Mouse (Mus musculus): ENCODE measurements around the gene Fggy. TPM values are rescaled to one million over a fixed set of nuclear protein-coding genes. Genes with fewer than 3 reads are reported as not detected.

Gene Fggy
- polyA plus RNA-seq, 1 experiment from 2014 or later = 9.3 TPM

- no peak overlapping the region for H3K4me2 ChIP-seq (ENCODE audit: low read depth, low read length)
- WGBS = 78% methylated on average over 3 of the region's 3 CpGs
- ATAC-seq (ENCODE audit: low read depth) = no peak
Observed at GRCm38 (mm10) chr4:95867103-95867502, 309.8 kb downstream of the Fggy start.

GRCm38 (mm10) chr4:95868348-95868747 is 311.0 kb downstream of the Fggy start:
- no peak for ATAC-seq (ENCODE audit: low read depth)
- no peak overlapping the region for H3K4me2 ChIP-seq (ENCODE audit: low read depth, low read length)
- H3K4me3 ChIP-seq (ENCODE audit: low read depth, low read length) = no peak overlapping the region
- no peaks in the 10 kb centered on the region for H3K27me3 ChIP-seq (ENCODE audit: control insufficient read depth, insufficient read depth, low read length)
- no peaks in the 10 kb centered on the region for H3K36me3 ChIP-seq (ENCODE audit: control insufficient read depth, insufficient read depth, low read length)
- no peak overlapping the region for H3K9ac ChIP-seq (replicated peaks; ENCODE audit: low read depth, low read length)
- no peaks in the 10 kb centered on the region for H3K4me1 ChIP-seq (ENCODE audit: control insufficient read depth, insufficient read depth, low read length)
- H3K9me3 ChIP-seq (ENCODE audit: control insufficient read depth, low read length) = no peaks in the 10 kb centered on the region
- 84% methylated on average over 6 of the region's 6 CpGs for WGBS
- H3K27ac ChIP-seq (ENCODE audit: low read depth, low read length) = no peak overlapping the region

More at GRCm38 (mm10) chr4:95867103-95867502, 309.8 kb downstream of the Fggy start:
- Histone ChIP-seq H3K9ac (replicated peaks; ENCODE audit: low read depth, low read length) (no peak overlapping the region), H3K27me3 (ENCODE audit: control insufficient read depth, insufficient read depth, low read length) (no peaks in the 10 kb centered on the region), H3K9me3 (ENCODE audit: control insufficient read depth, low read length) (no peaks in the 10 kb centered on the region), H3K4me3 (ENCODE audit: low read depth, low read length) (no peak overlapping the region), H3K27ac (ENCODE audit: low read depth, low read length) (no peak overlapping the region), H3K4me1 (ENCODE audit: control insufficient read depth, insufficient read depth, low read length) (no peaks in the 10 kb centered on the region), H3K36me3 (ENCODE audit: control insufficient read depth, insufficient read depth, low read length) (no peaks in the 10 kb centered on the region)

GRCm38 (mm10) chr4:95871216-95871881 is 314.0 kb downstream of the Fggy start:
- 35% methylated on average over 6 of the region's 6 CpGs for WGBS
- Histone ChIP-seq H3K4me1 (ENCODE audit: control insufficient read depth, insufficient read depth, low read length) (no peaks in the 10 kb centered on the region), H3K4me3 (ENCODE audit: low read depth, low read length) (no peak overlapping the region), H3K27ac (ENCODE audit: low read depth, low read length) (no peak overlapping the region), H3K36me3 (ENCODE audit: control insufficient read depth, insufficient read depth, low read length) (no peaks in the 10 kb centered on the region), H3K27me3 (ENCODE audit: control insufficient read depth, insufficient read depth, low read length) (no peaks in the 10 kb centered on the region), H3K4me2 (ENCODE audit: low read depth, low read length) (no peak overlapping the region), H3K9me3 (ENCODE audit: control insufficient read depth, low read length) (no peaks in the 10 kb centered on the region), H3K9ac (replicated peaks; ENCODE audit: low read depth, low read length) (no peak overlapping the region)
- peak; percentile 38; the same call in 1 of the 2 replicates for ATAC-seq (ENCODE audit: low read depth)

- Histone ChIP-seq H3K36me3 (ENCODE audit: control insufficient read depth, insufficient read depth, low read length) (no peaks in the 10 kb centered on the region), H3K4me1 (ENCODE audit: control insufficient read depth, insufficient read depth, low read length) (no peaks in the 10 kb centered on the region)
- ATAC-seq (ENCODE audit: low read depth) = no peak
Observed at GRCm38 (mm10) chr4:95875896-95876295, 318.6 kb downstream of the Fggy start.

GRCm38 (mm10) chr4:95877436-95877835 is 320.1 kb downstream of the Fggy start:
- WGBS = 92% methylated on average over 4 of the region's 4 CpGs
- Histone ChIP-seq H3K9me3 (ENCODE audit: control insufficient read depth, low read length) (no peaks in the 10 kb centered on the region), H3K4me1 (ENCODE audit: control insufficient read depth, insufficient read depth, low read length) (no peaks in the 10 kb centered on the region), H3K36me3 (ENCODE audit: control insufficient read depth, insufficient read depth, low read length) (no peaks in the 10 kb centered on the region), H3K4me2 (ENCODE audit: low read depth, low read length) (no peak overlapping the region), H3K27me3 (ENCODE audit: control insufficient read depth, insufficient read depth, low read length) (no peaks in the 10 kb centered on the region), H3K4me3 (ENCODE audit: low read depth, low read length) (no peak overlapping the region), H3K27ac (ENCODE audit: low read depth, low read length) (no peak overlapping the region), H3K9ac (replicated peaks; ENCODE audit: low read depth, low read length) (no peak overlapping the region)
- ATAC-seq (ENCODE audit: low read depth) = no peak

More at GRCm38 (mm10) chr4:95875896-95876295, 318.6 kb downstream of the Fggy start:
- Histone ChIP-seq H3K9me3 (ENCODE audit: control insufficient read depth, low read length) (no peaks in the 10 kb centered on the region), H3K9ac (replicated peaks; ENCODE audit: low read depth, low read length) (no peak overlapping the region), H3K27ac (ENCODE audit: low read depth, low read length) (no peak overlapping the region), H3K4me3 (ENCODE audit: low read depth, low read length) (no peak overlapping the region), H3K4me2 (ENCODE audit: low read depth, low read length) (no peak overlapping the region), H3K27me3 (ENCODE audit: control insufficient read depth, insufficient read depth, low read length) (no peaks in the 10 kb centered on the region)
- WGBS = 91% methylated on average over 4 of the region's 4 CpGs

GRCm38 (mm10) chr4:95881751-95882350 is 324.5 kb downstream of the Fggy start:
- Histone ChIP-seq H3K9ac (replicated peaks; ENCODE audit: low read depth, low read length) (no peak overlapping the region), H3K9me3 (ENCODE audit: control insufficient read depth, low read length) (no peaks in the 10 kb centered on the region), H3K27me3 (ENCODE audit: control insufficient read depth, insufficient read depth, low read length) (no peaks in the 10 kb centered on the region), H3K4me3 (ENCODE audit: low read depth, low read length) (no peak overlapping the region), H3K27ac (ENCODE audit: low read depth, low read length) (no peak overlapping the region), H3K4me2 (ENCODE audit: low read depth, low read length) (no peak overlapping the region), H3K4me1 (ENCODE audit: control insufficient read depth, insufficient read depth, low read length) (no peaks in the 10 kb centered on the region), H3K36me3 (ENCODE audit: control insufficient read depth, insufficient read depth, low read length) (no peaks in the 10 kb centered on the region)
- 51% methylated on average over 4 of the region's 4 CpGs for WGBS
- ATAC-seq (ENCODE audit: low read depth) = no peak

- 87% methylated on average over 4 of the region's 4 CpGs for WGBS
Observed at GRCm38 (mm10) chr4:95884184-95885145, 327.2 kb downstream of the Fggy start.

GRCm38 (mm10) chr4:95895199-95895754 is 338.0 kb downstream of the Fggy start:
- H3K4me2 ChIP-seq (ENCODE audit: low read depth, low read length) = no peak overlapping the region
- H3K9ac ChIP-seq (replicated peaks; ENCODE audit: low read depth, low read length) = no peak overlapping the region
- H3K4me1 ChIP-seq (ENCODE audit: control insufficient read depth, insufficient read depth, low read length) = no peaks in the 10 kb centered on the region
- no peak overlapping the region for H3K27ac ChIP-seq (ENCODE audit: low read depth, low read length)
- H3K9me3 ChIP-seq (ENCODE audit: control insufficient read depth, low read length) = no peaks in the 10 kb centered on the region
- no peaks in the 10 kb centered on the region for H3K27me3 ChIP-seq (ENCODE audit: control insufficient read depth, insufficient read depth, low read length)
- no peaks in the 10 kb centered on the region for H3K36me3 ChIP-seq (ENCODE audit: control insufficient read depth, insufficient read depth, low read length)
- H3K4me3 ChIP-seq (ENCODE audit: low read depth, low read length) = no peak overlapping the region
- WGBS = 95% methylated on average over 2 of the region's 2 CpGs
- no peak for ATAC-seq (ENCODE audit: low read depth)

More at GRCm38 (mm10) chr4:95884184-95885145, 327.2 kb downstream of the Fggy start:
- Histone ChIP-seq H3K36me3 (ENCODE audit: control insufficient read depth, insufficient read depth, low read length) (no peaks in the 10 kb centered on the region), H3K27ac (ENCODE audit: low read depth, low read length) (no peak overlapping the region), H3K27me3 (ENCODE audit: control insufficient read depth, insufficient read depth, low read length) (no peaks in the 10 kb centered on the region), H3K4me2 (ENCODE audit: low read depth, low read length) (no peak overlapping the region), H3K9ac (replicated peaks; ENCODE audit: low read depth, low read length) (no peak overlapping the region), H3K9me3 (ENCODE audit: control insufficient read depth, low read length) (no peaks in the 10 kb centered on the region), H3K4me3 (ENCODE audit: low read depth, low read length) (no peak overlapping the region), H3K4me1 (ENCODE audit: control insufficient read depth, insufficient read depth, low read length) (no peaks in the 10 kb centered on the region)
- no peak for ATAC-seq (ENCODE audit: low read depth)

All from neural tube, embryonic 14.5 days (tissue).